Mouse (Mus musculus) ES-E14 (cell line): ENCODE results near the gene Rasgef1b. TPM values are rescaled to one million over a fixed set of nuclear protein-coding genes. Genes with fewer than 3 reads are reported as not detected.

ENCODE experiments used
- DNase-seq: peaks from one replicate; pipeline ENCODE4 v3.0.0-alpha.2; 2013; ENCODE audit warnings: low read depth, low spot score
- H3K27ac ChIP-seq: 2 replicates; pipeline ENCODE4 v1.5.1; 2012; ENCODE audit warnings: low read depth, mild to moderate bottlenecking, low read length, moderate library complexity, mixed read lengths; ENCODE audit not compliant: poor library complexity, insufficient read depth, severe bottlenecking
- H3K36me3 ChIP-seq: 2 replicates; pipeline ENCODE4 v1.6.1; 2012; ENCODE audit warnings: mild to moderate bottlenecking, low read length, moderate library complexity, mixed read lengths; ENCODE audit not compliant: control insufficient read depth, poor library complexity, insufficient read depth, severe bottlenecking
- H3K4me1 ChIP-seq, 2 experiments: fragments of 150-350 bp in 1 of 2; sonication (generic) in 1 of 2; 2 replicates each; pipeline ENCODE4 v1.6.1; 2012; ENCODE audit warnings: low read length in 2 of 2, mild to moderate bottlenecking in 1 of 2, mixed read lengths in 1 of 2; ENCODE audit not compliant: control insufficient read depth in 2 of 2, insufficient read depth in 2 of 2, poor library complexity in 1 of 2
- H3K4me3 ChIP-seq, 2 experiments: fragments of 150-350 bp in 1 of 2; sonication (generic) in 1 of 2; 2 replicates each; pipeline ENCODE4 v1.5.1; 2012; ENCODE audit warnings: low read length in 2 of 2, low read depth in 1 of 2, mild to moderate bottlenecking in 1 of 2, mixed read lengths in 1 of 2; ENCODE audit not compliant: insufficient read depth in 1 of 2, poor library complexity in 1 of 2, severe bottlenecking in 1 of 2
- H3K9ac ChIP-seq: 2 replicates; pipeline ENCODE4 v1.6.1; 2012; ENCODE audit warnings: low read depth, mild to moderate bottlenecking, low read length, mixed read lengths; ENCODE audit not compliant: poor library complexity, insufficient read depth, severe bottlenecking
- H3K9me3 ChIP-seq: fragments of 150-350 bp; sonication (generic); 2 replicates; pipeline ENCODE4 v1.6.1; 2012; ENCODE audit warnings: low read depth, mild to moderate bottlenecking, low read length; ENCODE audit not compliant: control insufficient read depth, insufficient read depth
- CHD2 ChIP-seq: IDR thresholded peaks from 2 replicates; pipeline ENCODE4 v1.6.1; 2014; ENCODE audit warnings: mild to moderate bottlenecking, low read depth, low read length, inconsistent platforms
- HCFC1 ChIP-seq: IDR thresholded peaks from 2 replicates; pipeline ENCODE4 v1.6.1; 2012; ENCODE audit warnings: low read length, inconsistent platforms, borderline replicate concordance; ENCODE audit not compliant: insufficient read depth
- MAFK ChIP-seq: IDR thresholded peaks from 2 replicates; pipeline ENCODE4 v1.6.1; 2014; ENCODE audit warnings: mild to moderate bottlenecking, low read depth, low read length, inconsistent platforms; ENCODE audit not compliant: insufficient read depth
- ZC3H11A ChIP-seq: IDR thresholded peaks from 2 replicates; pipeline ENCODE4 v1.6.1; 2012; ENCODE audit warnings: low read depth, mild to moderate bottlenecking, inconsistent platforms, low read length, borderline replicate concordance
- ZNF384 ChIP-seq: IDR thresholded peaks from 2 replicates; pipeline ENCODE4 v1.6.1; 2012; ENCODE audit warnings: low read depth, low read length, inconsistent platforms
- in situ Hi-C, 2 experiments: fragments of 600-800 bp; cut with MboI; formaldehyde crosslinking; loops; one replicate each; pipeline ENCODE4 v1.15.1; 2025; ENCODE audit warnings: low sequenced_read_pairs in 2 of 2, inconsistent platforms in 1 of 2; ENCODE audit not compliant: unreplicated experiment in 2 of 2
- total RNA-seq: library from RNA; depleted of rRNA; stranded (reverse); fragments of 300-350 nt; gene quantifications from 2 replicates; pipeline ENCODE4 v1.2.3, GENCODE M21; 2012

Gene Rasgef1b
- total RNA-seq, 1 experiment, result 2.8 TPM

GRCm38 (mm10) chr5:99496157-99496453 is 232.8 kb downstream of the Rasgef1b start:
- Histone ChIP-seq H3K36me3 (no peaks in the 10 kb centered on the region), H3K9me3 (no peaks in the 10 kb centered on the region), H3K9ac (no peak overlapping the region), H3K4me1 (no peaks in the 10 kb centered on the region), H3K27ac (no peak overlapping the region), H3K4me3 (no peak overlapping the region)
- in situ Hi-C loops, result no loop called here
- no peak for TF ChIP-seq HCFC1
- no peak for TF ChIP-seq ZNF384
- no peak for TF ChIP-seq ZC3H11A
- no peak for DNase-seq

- Histone ChIP-seq H3K9ac (no peak overlapping the region), H3K4me3 (no peak overlapping the region), H3K27ac (no peak overlapping the region), H3K36me3 (no peaks in the 10 kb centered on the region), H3K9me3 (no peaks in the 10 kb centered on the region), H3K4me1 (no peaks in the 10 kb centered on the region)
- TF ChIP-seq CHD2 (no peak), ZC3H11A (no peak), ZNF384 (no peak), HCFC1 (no peak), MAFK (no peak)
- no peak for DNase-seq
- in situ Hi-C loops, result no loop called here
Observed at GRCm38 (mm10) chr5:99495354-99496156, 233.3 kb downstream of the Rasgef1b start.

- Histone ChIP-seq H3K9me3 (no peaks in the 10 kb centered on the region), H3K4me3 (no peak overlapping the region), H3K27ac (no peak overlapping the region), H3K9ac (no peak overlapping the region), H3K36me3 (no peaks in the 10 kb centered on the region), H3K4me1 (no peaks in the 10 kb centered on the region)
- DNase-seq, result no peak
- in situ Hi-C loops, result no loop called here
- TF ChIP-seq CHD2, result no peak
- no peak for TF ChIP-seq ZNF384
- no peak for TF ChIP-seq MAFK
- no peak for TF ChIP-seq HCFC1
- no peak for TF ChIP-seq ZC3H11A
Observed at GRCm38 (mm10) chr5:99493861-99494260, 235.0 kb downstream of the Rasgef1b start.

- no peaks in the 10 kb centered on the region for H3K4me1 ChIP-seq
- no peak overlapping the region for H3K4me3 ChIP-seq
- H3K9ac ChIP-seq, result no peak overlapping the region
- in situ Hi-C loops, result no loop called here
- TF ChIP-seq CHD2 (no peak), MAFK (no peak), HCFC1 (no peak), ZNF384 (no peak), ZC3H11A (no peak)
- H3K27ac ChIP-seq, result no peak overlapping the region
- DNase-seq, result no peak
- H3K36me3 ChIP-seq, result no peaks in the 10 kb centered on the region
- no peaks in the 10 kb centered on the region for H3K9me3 ChIP-seq
Observed at GRCm38 (mm10) chr5:99493017-99493416, 235.8 kb downstream of the Rasgef1b start.
